Mouse (Mus musculus): ENCODE data around the gene Smok3a.

DNA sequence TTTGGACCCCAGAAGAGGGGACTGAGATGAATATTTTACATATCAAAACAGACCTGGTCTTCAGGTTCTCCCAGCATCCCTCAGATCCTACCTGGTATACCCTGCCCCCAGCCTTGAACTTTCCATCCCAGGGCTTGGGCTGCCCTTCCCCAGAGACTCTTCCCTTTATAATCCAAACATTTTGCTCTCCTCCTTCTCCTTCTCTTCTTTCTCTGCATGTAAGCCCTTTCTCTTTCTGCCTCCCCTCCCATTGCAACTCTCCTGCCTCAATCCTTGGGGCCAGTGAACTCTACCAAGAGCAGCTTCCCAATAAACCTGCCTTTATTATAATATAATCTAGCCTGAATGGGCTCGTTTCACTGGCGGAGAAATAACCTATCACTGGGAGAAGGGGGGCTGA lies 62.9 kb downstream of the Smok3a start:
- TF ChIP-seq POLR2A (IDR thresholded peaks at IDR 0.05; ENCODE audit: borderline replicate concordance, extremely low read depth, insufficient read depth, insufficient read length, poor library complexity, severe bottlenecking) (no peak), CTCF (IDR thresholded peaks at IDR 0.05; ENCODE audit: borderline replicate concordance, extremely low read depth, insufficient read depth, insufficient read length) (no peak)

Measured in brain, embryonic 14.5 days (tissue).